Mouse (Mus musculus) 416B (cell line): ENCODE measurements around the gene Slc9a8.
A peak's percentile ranks its signal among the peaks of the same experiment; 100 is the strongest.

Experiments
- DNase-seq: peaks from one replicate; pipeline ENCODE4 v3.0.0; 2011; ENCODE audit warnings: low read depth

Gene Slc9a8

DNA sequence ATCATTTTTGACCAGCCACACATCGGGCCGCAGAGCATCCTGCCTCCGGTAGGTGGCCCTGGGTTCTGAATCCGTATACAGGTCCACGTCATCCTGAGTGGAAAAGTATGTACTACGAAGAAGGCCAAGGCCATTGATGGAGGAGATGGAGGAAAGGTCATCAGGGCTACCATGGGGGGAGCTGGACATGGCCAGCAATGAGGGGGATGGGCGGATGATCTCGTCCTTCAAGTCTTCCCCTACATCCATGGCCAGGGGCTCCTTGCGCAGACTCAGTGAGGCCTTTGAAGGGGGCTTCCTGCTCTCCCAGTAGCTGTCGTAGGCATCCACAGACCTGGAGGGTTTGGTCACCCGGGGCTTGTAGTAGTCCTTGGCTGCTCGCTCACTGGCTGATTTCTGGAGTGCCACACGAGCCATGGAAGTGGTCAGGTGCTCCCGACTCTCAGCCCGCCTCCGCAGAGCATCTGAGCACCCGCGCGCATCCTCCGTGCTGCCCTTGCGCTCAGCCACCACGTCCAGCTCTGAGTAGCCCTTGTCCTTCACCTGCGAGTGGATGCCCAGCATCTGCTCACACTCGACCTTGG lies 62.4 kb downstream of the Slc9a8 start:
- no peak for DNase-seq

DNA sequence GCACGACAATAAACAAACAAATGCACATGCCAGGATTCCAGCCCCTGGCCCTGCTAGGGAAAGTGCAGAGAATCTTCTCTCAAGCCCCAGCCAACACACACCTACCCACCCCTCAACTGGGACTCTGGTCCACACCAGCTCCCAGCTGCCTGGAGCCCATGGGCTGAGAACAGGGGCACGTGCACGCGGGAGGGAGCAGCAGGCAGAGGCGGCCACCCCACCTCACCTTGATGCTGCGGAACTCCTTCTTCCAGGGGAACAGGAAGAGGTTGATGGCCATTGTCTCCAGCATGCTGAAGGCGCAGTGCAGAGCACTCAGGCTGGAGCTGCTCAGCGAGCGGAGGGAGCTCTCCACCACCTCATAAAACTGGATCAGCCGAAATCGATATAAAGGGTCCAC lies 63.4 kb downstream of the Slc9a8 start:
- no peak for DNase-seq

DNA sequence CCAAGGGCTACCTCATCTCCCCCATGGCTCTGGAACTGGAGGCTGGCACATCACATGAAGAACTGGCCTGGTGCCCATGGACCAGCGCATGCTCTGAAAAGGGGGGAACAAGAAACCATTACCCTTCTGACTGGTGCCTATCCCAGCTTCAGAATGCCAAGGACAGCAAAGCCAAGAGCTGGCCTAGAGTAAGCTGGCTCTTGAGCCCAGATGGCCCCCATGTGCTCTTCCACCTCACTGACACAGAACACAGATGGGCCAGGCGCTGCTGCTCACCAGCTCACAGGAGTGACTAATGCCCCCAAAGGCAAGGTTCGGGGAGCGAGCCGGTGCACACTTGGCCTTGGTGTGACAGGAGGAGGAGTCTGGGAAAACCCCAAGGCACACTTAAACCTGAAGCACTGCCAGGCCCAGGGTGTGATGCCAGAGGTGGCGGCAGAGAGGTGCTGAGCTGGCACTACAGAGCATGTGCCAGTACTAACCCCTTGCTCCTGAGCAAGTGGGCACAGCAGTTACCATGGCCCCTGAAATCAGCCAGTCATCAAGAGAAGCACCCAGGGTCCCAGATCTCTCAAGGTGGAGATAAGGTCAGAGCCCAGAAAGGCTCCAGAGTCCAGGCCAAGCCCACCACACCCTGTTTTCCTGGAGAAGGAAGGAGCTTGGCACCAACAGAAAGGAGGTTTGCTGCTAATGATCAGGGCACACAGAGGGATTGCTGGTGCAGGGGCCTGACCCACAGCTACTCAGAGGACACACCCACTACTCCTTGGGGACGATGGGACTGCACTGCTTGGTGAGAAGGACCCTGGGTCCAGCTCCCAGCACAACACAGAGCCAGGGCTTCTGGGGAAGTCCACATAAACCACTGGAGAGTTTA lies 64.2 kb downstream of the Slc9a8 start:
- DNase-seq = no peak

DNA sequence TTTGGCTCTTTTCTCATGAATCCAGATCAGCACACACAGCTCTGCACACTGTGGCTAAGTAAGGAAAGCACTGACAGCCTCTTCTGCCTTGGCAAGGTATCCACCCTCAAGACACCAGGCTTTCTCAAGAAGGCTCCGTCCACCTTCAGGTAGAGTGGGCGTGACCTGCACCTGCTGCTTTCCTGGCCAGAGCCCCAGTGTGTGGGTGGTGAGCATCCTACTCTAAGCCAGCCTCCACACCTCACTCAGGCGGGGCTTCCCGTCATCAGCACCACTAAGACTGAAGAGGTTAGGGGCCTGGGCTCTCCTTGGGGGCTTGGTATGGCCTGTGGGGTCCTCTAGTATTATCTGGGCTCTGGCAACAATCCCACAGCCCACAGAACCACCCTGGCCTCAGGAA lies 65.1 kb downstream of the Slc9a8 start:
- DNase-seq = no peak

DNA sequence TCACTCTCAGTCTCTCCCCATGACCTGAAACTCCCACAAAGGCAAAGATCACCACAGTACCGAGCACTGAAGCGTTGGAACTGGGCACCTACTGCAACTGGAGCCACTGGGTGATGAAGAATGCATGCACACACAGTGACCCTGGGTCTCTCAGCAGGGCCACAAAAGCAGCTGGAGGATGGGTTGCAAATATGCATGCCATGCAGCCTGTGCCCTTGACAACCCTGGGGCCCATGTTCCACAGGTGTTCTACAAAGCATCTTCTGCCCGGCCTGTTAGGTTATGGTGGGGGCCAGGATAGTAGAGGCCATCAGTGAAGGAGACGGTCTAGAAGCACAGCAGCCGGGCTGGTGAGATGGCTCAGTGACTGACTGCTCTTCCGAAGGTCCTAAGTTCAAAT lies 66.0 kb downstream of the Slc9a8 start:
- DNase-seq = no peak

DNA sequence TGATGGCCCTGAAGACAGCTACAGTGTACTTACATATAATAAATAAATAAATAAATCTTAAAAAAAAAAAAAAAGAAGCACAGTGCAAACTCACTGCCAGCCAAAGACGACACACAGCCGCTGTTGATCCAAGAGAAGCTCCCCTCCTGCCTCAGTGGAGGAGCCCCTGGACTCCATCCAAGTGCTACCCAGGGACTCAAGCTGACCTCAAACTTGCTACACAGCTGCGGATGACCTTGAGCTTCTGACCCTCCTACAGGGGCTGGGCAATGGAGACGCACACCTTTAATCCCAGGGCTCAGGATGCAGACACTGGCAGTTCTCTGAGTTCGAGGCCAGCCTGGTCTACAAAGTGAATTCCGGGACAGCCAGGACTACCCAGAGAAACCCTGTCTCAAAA lies 66.5 kb downstream of the Slc9a8 start:
- DNase-seq = no peak

DNA sequence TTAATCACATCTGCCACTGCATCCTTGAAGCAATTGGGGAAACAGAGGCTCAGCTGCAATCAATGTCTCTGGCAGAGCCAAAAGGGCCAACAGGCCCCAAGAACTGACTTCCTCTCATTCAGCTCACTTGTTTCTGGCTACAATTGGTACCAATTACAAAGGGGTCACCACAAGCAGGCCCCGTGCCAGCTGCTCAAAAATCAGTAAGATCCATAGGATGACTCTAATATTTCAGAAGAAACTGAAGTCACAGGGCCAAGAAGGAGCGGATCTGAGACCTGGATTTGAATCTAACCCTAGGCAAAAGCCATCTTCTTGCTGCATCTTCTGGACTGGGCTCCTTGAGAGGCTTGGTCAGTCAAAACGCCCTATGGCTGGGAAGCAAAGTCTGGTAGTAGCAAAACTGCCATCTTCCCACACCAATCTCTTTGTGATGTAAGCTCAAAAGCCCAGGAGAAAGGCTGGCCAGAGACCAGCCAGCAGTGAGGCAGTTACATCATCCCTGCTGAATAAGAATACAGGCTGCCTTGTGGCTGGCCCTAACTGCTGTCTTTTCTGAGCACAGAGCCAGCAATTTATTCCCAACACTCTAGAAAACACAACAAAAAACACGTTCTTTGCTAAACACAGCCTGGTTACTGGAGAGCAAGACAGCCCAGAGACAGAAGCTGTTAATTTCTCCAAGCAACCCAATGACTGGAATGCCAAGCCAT lies 69.5 kb downstream of the Slc9a8 start:
- no peak for DNase-seq

DNA sequence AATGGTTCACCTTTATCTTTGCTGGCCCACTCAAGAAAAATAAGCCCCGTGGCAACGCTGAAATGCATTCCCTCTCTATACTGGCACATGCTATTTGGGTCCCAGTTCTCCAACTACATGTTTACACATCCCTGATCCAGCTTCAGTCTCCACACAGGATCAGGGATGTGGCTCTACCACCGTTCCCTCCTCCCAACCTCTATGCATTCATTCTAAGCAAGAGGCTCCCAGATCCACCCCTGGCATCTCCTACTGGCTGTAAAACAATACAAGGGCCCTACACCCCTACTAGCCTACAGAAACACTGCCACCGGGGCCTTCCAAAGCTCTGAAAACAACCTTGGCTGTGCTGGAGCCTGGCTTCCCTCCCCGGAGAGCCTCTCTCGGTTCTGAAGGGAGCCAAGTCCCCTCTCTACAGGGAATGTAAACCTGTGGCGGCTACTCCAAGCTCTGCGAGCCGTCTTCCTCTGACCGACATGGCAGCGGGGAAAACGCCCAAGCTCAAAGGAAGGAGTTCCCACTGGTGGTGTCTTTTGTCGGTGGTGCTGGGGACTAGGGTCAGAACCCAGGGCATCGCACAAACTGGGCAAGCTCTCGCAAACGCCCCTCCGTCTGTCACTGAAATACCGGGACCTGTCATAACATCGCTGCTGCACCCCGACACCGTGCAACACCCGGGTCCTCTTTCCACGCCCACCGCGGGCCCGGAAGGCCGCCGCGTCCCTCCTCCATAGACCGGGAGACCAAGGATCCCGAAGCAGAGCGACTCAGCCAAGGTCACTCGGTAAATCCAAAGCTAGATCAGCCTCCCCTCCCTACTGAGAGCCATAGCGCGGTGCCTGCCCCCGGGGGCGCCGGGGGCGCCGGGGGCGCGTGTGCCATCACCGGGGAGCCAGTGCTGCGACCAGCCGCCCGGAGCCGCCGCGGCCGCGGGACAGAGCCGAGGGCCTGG lies 70.5 kb downstream of the Slc9a8 start, which contains the start of gene Rnf114:
TSS of gene Rnf114 (plus strand) at position 889 of the 952 bp plus-strand sequence.
- no peak for DNase-seq

DNA sequence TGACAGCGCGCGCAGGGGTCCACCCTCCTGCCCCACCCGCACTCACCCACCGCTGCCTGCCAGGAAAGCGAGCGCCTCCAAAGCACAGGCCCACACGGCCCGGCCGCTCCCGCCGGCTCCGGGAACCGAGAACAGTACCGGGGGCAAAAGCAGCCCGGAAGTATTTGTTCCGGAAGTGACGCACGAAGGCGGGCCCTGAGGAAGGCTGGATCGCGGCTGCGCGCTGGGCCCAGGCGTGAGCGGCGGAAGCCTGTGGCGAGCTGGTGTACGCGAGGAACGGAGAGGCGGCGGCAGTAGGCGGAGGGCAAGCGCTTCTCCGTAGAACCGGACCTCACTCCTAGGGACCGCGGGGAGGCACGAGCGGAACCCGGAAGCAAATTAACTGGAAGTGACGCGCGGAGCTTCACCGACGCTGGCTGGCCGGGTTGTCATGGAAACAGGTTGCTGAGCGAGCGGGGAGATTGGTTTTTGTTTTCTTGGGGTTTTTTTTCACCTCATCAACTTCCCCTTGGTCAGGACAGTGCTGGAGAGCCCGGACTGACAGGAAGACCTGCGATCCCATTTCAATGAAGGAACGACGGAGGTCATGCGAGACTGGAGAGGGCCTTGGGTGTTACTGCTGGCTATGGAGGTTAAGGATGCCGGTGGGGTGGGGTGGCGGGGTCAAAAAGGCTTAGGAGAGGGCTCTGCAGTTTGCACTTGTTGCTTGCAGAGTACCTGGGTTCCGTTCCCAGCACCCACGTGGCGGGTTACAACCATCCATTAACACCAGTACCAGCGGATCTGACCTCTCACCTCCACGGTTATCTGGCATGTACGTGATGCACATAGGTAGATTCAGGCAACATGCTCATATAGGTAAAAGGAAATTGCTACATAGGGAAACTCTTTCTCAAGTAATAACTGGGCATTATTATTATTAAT lies 71.5 kb downstream of the Slc9a8 start, which contains the start of gene Spata2:
TSS of gene Spata2 (minus strand) at position 175 of the 924 bp plus-strand sequence.
- DNase-seq = peak; percentile 92

DNA sequence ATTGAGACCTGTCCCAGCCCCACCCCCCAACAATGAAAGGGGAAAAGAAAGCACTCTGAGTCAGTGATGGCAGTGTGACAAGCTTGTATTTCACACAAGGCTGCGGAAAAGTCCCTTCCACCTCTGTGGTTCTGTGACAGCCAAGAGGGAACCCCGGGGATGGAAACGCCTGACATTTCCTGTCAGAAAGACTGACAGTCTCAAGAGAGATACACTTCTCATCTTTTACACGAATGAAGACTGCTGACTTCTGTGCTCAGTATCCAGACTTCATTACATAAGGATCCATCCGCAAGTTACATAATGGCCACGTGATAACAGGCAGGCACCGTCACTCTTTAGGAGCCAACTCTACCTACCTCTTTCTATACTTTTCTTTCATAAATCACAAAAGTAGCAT lies 74.9 kb downstream of the Slc9a8 start:
- no peak for DNase-seq

DNA sequence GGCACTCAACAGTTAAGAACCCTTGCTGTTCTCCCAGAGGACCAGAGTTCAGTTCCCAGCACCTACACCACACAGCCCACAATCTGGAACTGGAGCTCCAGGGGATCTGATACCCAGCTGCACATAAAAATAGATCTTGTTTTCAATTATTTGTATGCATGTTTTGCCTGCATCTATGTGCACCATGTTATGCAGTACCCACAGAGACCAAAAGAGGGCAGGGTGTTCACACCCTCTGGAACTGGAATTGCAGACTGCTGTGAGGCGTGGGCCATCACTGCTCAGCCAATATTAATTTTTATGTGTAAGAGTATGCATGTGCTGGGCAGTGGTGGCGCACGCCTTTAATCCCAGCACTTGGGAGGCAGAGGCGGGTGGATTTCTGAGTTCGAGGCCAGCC lies 75.8 kb downstream of the Slc9a8 start:
- peak; percentile 69 for DNase-seq

DNA sequence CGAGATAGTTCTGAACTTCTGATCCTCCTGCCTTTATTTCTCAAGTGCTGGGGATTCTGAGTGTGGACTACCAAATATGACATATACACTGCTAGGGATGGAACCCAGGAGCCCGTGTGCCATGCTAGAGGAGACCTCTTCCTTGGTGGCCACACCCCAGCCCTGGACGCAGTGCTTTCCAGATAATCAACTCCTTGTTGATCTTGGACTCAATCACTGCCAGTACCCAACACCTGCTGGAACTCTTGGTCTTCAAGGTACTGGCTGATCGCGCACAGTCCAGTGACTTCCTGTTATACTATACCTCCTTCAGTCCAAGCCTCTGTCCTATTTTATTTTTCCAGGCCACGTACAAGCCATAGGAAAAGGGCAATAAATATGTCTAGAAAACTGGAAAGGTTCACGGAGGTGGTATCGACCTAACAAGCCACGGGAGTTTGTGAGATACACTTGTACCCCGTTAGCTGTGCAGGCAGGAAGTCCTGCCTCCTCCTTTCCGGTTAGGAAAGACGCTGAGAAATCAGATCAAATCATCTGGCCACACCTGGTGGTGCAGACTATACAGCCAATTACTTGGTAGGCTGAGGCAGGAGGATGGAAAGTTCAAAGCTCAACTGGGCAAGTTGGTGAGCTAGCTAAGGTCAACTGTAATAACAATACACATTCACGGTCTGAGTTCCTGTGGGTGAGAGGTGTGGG lies 81.2 kb downstream of the Slc9a8 start:
- DNase-seq = no peak

DNA sequence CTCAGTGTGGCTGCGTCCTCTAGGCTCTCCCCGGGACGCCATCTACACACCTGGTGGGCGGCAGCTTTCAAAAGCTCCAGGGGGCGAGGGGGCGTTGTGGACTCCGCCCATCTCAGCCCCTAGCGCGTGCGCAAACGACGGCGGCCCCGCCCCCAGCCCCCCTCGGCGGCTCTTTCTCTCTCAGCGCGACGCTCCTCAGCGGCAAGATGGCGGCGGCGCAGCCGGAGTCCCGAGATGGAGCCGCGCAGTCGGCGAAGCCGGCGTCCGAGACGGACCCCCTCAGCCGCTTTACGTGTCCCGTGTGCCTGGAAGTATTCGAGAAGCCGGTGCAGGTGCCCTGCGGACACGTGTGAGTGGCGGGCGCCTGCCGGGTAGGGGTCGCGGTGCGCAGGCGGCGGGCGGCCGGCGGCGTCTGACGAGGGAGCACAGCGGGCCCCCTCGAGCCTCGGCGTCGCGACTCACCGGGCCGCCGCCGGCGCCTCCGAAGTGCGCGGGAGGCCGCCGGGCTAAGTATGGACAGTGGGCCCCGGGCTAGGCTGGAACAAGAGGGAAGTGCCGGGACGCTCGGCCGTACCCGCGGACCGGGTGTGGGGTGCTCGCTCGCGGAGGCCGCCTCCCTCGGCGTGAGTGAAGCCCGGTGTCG lies 81.9 kb downstream of the Slc9a8 start:
- peak; percentile 79 for DNase-seq

DNA sequence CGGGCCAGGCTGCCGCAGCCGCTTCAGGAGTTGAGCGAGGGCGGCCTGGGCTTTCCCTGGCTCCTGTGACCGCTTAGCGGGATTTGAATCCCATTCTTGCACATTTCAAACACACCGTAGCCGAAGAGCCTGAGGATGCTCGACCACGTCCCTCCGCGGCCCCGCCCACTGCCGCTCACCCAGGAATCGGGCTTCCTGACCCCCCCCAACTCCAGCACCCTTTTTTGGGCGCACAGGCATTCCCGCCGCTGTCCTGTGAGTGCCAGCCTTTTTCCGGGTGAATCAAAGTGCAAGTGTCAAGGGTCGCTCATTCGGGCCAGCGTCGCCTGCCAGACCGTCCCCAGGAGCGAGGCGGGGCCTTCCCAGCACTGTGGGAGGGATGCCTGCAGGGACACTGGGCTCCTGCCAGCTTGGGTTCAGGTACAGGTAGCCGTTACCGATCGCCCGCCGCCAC lies 82.4 kb downstream of the Slc9a8 start:
- peak; percentile 11 for DNase-seq

DNA sequence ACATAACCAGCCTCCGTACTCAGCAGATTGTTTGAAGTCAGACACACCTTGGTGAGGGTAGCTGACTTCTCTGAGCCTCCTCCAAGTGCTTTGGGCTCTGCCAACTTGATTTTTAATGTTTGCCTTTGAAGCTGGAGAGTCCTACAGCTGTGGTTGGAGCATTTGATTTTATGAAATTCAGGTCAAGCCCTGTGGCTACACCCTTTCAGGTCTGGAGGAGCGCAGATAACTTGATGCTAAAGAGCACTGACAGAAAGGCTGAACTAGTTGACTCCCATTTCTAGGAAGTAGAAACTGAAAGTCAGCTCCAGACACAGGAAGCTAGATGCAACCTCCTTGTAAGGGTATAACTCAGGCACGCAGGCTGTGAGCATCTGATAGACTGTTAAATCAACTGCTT lies 83.6 kb downstream of the Slc9a8 start:
- DNase-seq = peak; percentile 64

DNA sequence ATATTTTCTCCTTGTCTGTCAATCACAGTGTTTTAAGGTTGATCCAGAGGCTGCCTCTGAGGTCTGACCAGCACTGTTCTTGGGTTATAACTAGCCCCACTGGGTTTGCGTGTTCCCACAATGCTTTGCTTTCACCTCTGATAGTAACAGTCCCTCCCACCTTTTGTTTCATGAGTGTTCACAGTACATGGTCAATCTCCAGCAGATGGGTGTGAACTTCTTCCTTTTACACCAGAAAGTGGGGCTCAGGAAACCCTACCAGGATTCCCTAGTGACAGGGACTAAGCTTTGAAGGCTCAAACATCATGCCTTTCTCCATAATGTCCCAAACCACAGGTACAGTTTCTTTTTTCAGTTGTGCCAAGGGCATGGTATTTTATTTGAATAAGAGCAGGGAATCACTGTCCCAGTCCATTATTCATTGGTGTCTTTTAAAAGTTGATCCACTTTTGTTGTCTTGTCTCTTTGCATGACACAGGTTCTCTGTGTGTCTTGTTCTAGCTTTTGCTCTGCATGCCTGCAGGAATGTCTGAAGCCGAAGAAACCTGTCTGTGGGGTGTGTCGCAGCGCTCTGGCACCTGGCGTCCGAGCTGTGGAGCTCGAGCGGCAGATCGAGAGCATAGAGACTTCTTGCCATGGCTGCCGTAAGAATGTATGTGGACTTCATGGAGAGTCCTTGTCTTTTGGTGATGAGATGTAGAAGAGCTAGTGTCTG lies 85.2 kb downstream of the Slc9a8 start:
- DNase-seq = no peak

DNA sequence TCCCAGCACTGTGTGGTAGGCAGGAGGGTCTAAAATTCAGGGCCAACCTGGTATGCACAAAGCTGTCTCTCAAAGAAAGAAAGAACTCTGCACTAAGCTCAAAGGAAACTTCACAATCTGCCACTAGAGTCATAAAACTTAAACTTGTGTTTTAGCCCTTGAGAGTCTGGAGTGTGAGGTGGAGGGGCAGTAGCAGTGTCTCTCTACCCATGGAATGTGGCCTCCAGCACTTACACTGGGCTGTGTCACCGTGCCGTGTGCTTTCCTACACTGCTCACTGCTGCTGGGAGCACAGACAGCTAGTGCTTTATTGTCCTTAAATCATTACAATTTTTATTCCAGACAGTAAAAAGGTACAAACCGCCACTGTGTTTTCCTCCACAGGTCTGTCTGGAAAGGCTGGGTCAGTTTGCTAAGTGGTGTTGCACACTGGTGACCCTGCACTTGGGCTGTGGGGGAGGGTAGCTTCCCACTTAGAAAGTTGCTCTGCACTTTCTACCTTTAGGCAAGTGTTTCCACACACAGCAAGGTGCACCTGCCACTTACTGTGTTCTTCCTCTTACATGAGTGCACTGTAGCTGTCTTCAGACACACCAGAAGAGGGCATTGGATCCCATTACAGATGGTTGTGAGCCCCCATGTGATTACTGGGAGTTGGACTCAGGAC lies 86.3 kb downstream of the Slc9a8 start:
- no peak for DNase-seq

DNA sequence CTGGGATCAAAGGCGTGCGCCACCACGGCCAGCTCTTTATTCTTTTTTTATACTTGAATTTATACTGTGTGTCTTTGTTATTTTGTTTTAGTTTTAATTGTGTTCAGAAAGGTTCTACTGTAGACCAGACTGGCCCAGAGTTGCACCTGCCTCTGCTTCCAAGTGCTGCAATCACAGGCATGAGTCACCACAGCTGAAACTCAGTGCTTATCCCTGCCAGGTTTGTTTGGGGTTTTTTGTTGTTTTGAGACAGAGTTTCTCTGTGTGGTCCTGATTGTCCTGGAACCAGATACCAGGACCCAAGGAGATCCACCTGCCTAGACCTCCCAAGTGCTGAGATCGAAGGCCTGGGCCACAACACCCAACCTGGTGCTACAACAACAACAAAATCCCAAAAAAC lies 87.1 kb downstream of the Slc9a8 start:
- DNase-seq = no peak
